Mouse (Mus musculus) embryonic fibroblast, embryonic 13.5 days (primary cell): ENCODE measurements around the gene Aff3.

Source experiments
- CTCF ChIP-seq: IDR thresholded peaks from 2 replicates; pipeline ENCODE4 v1.5.1; 2011; ENCODE audit warnings: mild to moderate bottlenecking, control low read depth, low read length, moderate library complexity, borderline replicate concordance; ENCODE audit not compliant: insufficient read depth
- POLR2A ChIP-seq: IDR thresholded peaks from 2 replicates; pipeline ENCODE4 v1.6.1; 2011; ENCODE audit warnings: low read depth, mild to moderate bottlenecking, control low read depth, low read length, moderate library complexity

GRCm38 (mm10) chr1:38521651-38522050 lies 143.1 kb downstream of the Aff3 start:
- TF ChIP-seq POLR2A = no peak
- no peak for TF ChIP-seq CTCF
